Mouse (Mus musculus) lung, postnatal 36 days (tissue): ENCODE measurements around the gene Galc.
"Not testable (repeated sequence)": the region's sequence is repeated elsewhere in the genome, so short reads cannot be mapped to it uniquely, and the experiment has no call there.

ENCODE experiments used
- DNase-seq: peaks from one replicate; pipeline ENCODE4 v3.0.0; 2022; ENCODE audit warnings: mixed read lengths

Galc gene

DNA sequence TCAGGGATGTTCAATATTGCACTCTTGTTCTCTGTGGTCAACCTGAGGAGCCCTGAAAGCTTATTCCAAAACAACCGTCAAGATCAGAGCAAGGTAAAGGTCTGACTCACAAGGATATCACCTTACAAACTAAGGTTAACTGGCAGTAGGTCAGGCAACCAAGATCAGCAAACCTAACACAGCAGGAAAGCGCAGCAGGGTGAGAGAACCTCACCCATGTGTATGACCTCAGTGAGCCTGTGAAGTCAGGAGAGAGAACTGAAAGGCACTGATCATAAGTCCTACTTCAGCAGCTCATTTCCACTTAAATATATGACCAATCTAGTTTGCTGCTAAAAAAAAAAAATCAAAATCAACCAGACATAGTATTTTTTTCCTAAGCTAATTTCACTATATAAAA is 6.8 kb downstream of the Galc start:
- no peak for DNase-seq

DNA sequence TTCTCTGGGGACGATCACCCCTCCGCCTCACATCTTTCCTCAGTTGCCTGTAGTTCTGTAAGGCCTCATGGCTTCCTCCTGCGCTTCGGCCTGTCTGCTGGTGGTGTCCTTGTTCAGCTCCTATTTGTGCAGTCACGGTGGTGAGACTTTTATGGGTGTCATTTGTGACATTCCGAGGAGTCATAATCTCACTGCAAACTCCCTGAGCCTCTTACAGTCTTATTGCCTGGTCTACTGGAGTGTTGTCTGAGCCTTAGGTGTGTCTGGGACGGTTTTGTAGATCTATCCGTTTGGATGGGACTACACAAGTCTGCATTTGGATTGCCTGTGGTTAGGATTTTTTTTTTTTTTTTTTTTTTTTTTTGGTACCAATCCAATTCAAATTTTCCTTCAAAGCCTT is 8.9 kb downstream of the Galc start:
- no peak for DNase-seq

DNA sequence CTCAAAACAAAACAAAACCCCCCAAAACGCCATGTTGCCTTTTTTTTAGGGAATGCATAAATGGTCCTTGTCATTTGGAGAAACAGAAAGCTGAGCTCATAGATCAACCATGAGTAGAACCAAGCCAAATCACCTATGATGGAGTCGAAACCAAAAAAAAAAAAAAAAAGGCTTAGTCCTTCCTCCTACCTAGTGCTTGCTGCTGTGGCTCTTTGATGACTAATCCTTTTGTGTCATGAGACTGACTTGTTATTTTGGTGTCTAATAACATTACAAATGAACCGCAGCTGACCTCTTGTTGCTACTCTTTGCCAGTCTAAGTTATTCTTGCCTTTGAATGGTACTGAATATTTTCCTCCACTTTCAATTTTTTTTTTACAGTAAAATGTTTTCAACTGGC is 9.6 kb downstream of the Galc start:
- no peak for DNase-seq

DNA sequence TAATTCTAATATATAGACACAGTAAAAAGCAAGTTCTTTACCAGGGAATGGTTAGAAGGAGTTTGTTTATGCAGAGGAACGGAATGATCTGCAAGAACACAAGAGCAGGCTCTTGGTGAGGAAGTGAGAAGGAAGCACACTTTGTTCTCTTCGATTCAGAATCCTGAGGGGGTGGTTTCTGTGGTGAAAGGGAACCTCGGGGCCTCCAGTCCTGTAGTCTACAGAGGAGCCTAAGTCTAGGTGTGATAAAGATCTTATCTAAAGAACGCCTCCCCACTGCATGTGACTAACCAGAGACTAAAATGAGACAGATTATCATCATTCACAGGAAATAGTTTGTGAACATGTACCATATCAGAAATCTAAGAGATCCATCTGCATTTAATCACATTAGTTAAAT is 12.4 kb downstream of the Galc start:
- peak; percentile 7 for DNase-seq

DNA sequence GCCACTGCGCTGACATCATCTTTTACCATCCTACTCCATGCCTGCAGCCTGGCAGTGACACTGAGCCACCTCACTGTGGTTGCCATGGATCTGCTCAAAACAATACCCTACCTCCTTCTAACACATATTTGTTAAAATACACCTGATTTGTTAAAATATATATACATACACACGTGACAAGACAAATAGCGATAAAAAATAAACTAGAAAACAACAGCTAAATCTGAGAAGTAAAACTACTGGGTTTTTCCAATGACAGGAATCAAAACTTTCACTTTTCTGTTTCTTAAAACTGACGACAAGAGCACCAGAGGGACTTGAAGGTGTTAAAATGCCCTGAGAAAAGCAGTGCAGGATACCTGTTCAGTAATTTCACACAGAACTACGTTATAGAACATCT is 14.4 kb downstream of the Galc start:
- no peak for DNase-seq

DNA sequence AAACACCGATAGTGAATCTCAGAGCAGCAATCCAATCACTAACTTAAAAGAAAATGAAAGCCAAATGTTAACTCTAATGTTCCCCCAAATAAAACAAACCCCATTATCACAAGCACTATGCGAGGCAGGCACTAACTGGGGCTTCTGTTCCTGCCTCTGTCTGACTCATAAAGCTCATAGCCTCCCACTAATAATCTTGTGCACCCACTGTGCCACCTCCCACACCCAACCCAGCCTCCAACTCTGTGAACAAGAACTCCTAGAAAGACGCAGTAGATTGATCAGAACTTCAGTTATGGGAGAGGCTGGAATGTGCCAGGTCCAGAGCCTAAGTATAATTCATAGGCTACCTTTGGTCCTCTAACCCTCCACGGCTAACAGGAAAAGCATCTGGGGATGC is 15.1 kb downstream of the Galc start:
- DNase-seq = no peak

DNA sequence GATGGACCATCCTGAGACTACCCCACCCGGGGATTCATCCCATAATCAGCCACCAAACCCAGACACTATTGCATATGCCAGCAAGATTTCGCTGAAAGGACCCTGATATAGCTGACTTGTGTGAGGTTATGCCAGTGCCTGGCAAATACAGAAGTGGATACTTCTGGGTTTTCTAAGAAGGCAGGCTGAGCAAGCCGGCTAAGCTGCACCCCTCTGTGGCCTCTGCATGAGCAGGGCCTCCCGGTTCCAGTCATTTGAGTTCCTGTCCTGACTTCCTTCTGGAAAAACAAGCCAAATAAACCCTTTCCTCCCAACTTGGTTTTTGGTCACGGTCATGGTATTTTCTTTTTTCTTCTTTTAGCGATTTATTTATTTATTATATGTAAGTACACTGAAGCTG is 20.8 kb downstream of the Galc start:
- DNase-seq = not testable (repeated sequence)

DNA sequence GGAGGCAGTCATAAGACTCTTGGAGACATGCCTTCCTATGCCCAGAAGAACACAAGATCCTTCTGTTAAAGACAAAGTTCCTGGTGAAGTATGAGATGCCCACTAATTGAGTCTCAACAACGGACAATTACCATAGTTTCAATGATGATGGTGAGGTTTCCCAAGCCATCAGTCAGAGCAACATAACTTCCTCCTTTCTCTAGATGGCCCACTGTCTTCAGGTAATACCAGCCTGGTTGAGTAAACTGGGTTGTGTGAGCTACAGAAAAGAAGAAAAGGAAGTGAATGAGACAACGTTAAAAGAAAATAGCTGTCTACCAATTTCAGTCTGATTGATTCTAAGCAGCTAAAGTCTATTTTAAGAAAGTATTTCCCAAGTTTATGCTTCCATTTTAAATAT is 32.2 kb downstream of the Galc start:
- no peak for DNase-seq

DNA sequence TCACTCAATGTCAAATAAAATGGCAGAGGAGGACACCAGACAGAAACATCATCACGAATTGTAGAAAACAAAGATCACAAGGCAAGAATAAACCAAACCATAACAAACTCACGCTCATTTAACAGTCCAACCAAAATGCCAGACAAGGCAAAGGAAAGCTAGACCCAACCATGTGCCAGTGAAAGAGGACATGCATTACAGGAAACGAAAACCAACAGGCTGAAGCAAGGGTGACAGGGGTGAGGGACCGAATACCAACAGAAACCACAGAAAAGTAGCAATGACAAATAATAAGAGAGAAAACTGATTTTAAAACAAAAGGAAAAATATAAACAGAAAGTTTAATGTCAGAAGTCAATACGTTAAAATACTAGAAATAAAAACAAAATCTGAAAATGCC is 36.0 kb downstream of the Galc start:
- no peak for DNase-seq

DNA sequence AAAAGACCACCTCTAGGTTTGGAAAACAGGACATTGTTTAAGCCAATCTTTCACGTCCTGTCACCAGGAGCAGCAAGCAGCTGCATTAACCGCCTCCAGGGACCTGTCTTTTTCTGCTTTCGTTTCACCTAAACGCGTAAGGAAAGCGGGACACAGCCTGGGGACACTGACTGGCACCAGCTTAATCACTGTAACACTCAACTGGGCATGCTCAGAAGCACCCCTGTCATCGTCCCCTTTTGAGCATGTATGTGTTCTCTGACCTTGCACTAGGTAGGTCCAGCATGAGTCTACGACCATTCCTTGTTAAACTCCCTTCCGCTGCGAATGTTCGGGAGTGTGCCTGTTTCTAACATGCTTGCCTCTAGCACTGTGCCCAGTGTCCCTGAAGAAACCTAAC is 42.8 kb downstream of the Galc start:
- no peak for DNase-seq

DNA sequence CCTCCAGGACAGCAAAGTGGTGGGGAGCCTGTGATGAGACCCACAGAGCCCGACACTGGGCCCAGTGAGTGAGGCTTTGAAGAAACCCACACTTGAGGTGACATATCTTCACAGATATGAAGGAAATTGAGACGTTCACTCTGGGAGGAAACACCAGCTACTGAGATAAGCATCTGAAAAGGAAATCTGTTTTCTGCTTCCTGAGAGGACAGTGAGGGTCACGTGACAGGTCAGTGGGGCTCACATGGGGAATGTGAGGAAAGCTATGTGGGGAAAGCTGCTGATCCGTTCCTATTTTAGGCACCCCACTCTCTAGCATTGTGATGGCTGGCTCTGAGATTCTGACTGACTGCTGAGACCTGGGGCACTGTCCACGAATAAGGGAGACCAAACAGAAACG is 43.7 kb downstream of the Galc start:
- DNase-seq = no peak

DNA sequence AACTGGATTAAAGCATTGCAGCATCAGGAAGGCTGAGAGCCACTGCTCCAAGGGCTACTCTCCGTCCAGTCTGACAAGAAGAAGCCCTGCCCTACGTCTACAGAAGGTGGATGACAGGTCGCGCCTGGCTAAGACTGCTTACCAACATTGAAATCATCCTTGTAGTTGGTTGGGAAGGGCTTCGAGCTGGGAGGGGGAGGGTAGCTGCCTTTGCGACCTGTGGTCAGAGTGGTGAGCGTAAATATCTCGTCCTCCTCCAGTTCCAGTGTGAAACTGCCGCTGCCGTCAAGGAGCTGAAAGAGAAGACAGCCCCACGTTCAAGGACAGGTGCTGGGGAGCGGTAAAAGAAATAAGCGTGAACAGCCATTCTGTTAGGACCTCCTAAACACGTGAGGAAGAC is 45.1 kb downstream of the Galc start:
- no peak for DNase-seq

DNA sequence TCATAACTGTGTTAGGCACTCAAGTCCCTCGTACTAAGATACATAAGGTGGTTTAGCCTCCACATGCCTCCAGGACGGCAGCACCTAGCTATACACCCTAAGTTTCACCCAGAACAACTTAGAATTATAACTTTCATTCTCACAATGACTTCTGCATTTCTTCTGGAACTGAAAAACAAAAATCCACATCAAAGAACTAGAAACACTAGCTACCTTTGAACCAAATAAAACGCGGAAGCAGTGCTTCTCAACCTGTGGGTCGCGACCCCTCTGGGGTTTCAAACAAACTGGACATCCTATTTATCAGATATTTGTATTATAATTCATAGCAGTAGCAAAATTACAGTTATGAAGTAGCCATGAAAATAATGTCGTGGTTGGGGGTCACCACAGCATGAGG is 45.5 kb downstream of the Galc start:
- DNase-seq = no peak

DNA sequence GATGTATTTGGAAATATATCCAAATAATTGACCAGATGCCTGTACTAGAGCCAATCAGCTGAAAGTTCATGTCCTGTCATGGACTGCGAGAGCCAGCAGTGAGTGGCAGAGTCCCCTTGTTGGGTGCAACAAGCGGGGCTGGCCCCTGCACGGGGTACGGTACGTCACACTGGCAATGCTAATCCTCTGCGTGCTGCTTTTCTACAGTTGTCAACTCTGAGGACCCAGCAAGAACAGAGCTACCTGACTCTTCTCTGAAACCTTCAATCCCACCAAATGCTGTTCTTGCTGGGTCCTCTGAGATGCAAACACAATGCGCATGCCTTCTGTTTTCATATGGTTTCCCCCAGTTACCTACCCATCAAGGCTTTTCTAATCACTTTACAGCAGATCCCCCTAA is 45.9 kb downstream of the Galc start:
- no peak for DNase-seq

DNA sequence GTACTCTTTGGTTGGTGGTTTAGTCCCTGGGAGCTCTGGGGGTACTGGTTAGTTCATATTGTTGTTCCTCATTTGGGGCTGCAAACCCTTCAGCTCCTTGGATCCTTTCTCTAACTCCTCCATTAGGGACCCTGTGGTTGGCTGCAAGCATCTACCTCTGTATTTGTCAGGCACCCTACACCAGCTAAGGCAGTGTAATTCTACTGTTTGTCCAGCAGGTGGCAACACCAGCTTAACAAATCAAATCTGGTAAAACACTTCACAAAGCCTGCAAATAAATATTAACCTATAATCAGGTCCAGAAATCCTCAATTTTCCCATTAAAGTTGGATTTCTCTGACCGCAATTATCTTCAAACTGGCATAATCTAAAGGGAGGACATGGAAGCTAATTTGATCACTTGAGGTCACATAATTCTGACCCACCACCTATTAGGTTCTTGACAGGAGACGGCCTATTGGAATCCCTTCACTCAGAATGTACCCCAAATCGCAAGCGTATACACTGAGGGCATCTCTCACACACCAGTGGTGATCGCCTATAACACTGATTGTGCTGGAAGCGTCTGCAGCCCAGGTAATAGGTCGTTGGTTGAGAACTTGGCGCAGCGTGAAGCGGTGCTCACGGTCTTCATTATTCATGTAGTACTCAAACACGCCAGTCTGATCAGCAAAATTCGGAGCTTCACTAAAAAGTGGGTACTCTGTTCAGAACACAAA is 46.6 kb downstream of the Galc start:
- peak; percentile 36 for DNase-seq

DNA sequence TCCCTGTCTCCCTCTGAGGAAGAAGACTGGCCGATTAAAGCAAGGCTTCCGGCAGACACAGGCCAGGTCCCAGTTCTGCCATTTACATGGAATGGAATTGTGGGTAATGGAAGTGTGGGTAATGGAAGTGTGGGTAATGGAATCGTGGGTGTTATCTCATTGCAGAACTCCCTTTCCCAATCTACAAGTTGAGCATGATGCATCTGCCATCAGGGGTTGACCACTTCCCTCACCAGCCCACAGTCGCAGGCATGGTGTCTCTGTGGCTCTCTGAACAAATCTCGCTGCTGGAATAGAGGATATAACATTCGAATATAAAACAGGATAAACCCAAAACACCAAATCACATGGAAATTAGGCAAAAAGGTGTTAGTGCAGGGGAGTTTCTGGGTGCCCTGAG is 48.8 kb downstream of the Galc start:
- no peak for DNase-seq

DNA sequence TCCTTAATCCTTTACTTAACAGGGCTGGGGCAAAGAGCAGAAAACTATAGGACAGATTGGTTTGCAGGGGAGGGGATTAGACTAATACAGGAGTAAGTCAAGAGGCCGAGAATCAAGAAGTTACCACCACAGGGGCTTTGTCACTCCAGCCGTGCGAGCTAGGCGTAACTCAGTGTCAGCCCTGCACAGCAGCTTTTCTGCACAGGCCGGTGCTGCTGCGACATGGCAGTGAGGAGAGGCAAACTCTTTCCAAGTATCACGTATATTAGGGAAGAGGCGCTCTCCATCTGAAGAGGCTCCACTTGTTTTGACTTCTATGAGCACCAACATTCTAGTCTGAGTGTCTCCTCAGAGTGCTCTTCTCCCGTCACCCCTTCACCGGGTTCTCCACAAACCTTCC is 51.2 kb downstream of the Galc start:
- DNase-seq = no peak

DNA sequence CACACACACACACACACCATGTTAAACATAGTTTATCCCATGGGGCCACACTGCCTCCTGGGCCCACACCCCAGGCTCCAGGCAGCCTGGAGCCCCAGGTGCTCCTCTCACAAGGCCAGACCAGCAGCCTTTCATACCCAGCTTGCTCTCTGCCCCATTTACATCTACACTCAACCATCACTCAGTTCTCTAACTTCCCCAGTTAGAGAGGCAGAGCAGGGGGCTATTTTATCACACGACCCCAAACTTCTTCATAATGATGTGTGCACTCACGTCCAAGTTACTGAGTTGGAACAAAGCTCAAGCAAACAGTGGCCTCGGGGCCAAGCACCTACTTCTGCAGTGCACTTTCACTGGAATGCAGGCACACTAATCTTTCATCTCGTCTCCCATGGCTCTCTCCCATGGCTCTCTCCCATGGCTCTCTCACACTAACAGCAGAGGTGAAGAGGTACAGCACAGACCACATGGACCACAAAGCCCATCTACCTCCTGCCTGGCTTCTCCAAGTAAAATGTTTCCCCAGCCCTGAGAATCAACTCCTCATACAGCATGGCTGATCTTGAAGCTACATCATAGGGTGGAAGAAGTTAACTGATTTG is 53.7 kb downstream of the Galc start:
- DNase-seq = no peak

DNA sequence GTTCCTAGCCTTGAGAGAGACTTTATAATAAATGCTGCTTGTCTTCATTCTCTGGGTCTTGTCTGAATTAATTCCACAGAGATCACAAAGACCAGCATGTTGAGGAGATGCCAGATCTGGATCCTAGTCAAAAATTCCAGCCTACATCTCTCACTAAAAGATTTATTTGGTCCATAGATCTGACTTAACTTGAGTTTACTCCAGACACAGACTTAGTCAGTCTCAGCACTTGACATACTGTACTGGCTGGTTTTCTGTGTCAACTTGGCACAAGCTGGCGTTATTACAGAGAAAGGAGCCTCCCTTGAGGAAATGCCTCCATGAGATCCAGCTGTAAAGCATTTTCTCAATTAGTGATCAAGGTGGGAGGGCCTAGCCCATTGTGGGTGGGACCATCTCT is 61.9 kb downstream of the Galc start:
- DNase-seq = no peak

DNA sequence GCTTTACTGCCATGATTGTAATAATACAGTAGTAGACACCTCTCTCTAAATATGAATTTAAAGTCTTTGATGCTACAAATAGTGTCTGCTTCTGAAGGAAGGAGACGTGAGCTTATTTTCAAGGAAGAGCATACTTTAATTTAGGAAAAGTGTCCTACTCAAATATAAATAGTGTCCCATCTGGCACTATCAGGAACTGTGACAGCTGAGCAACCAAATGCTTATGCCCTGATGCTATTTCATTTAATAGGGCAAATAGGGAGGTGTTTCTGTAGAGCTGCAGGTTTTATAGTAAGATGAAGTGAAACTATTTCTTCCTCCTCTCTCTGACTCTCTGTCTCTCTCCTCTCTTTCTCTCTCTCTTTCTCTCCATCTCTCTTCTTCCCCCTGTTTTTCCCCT is 69.1 kb downstream of the Galc start:
- no peak for DNase-seq

DNA sequence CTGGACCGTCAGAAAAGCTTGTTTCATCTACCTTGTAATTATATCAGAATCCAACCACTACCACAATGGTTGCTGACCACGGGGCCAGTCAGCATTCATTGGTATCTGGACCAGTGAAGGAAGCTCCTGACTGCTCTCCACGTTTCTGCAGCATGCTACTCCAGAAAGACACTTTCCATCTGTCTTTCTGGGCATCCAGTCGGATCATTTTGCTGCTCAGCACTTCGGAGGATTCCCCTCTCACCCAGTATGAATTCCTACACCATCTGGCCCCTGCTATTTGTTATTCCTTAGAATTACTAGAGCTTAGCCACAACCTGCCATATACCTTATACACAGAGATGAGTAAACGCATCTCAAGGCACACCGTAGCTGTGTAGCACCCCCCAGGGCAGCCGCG is 70.2 kb downstream of the Galc start:
- DNase-seq = no peak

DNA sequence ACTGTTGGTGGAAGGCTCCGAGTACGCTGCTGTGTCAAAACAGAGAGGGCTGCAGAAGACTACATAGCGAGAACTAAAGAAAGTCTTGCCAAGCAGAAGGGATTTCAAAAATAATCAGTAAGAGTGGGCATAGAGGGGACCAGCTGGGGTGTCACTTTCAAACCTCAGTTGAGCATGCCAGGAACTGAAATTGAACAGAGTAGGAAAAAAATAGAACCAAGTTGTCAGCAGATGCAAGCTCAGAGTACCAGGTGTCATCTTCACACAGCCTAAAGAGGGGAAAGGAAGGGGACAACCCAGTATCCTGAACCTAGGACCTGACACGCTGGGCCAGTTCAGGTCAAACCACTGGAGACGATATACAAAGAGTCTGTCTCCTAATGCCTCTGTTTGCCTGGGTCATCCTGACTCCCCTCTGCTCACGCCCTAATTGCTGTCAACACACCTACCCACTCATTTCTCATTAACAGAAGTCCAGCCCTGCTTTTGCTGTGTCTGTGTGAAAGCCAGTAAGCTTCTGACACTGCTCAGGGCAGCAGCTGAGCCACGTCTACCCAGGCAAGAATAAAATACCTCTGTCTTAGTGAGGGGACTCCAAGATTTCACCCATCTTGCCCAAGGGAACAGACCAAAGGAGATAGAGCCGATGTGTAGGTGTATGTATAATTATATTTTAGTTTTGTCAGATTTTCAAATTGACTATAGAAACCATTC is 71.9 kb downstream of the Galc start:
- no peak for DNase-seq

DNA sequence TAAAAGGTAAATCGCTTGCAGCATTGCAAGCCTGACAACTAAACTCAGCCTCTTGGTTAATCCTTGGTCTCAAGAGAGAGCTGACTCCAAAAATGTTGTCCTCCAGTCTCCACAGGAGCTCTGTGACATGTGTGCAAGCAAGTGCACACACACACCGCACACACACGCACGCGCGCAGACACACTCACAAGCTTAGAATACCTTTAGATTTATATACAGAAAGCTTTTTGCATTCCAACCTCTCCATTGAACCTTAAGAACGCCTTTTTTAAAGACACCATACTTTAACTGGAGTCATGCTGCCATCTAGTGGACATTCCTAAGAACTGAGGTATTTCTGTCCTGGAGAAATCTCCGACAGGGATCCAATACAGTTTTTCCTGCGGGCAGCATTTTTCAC is 77.5 kb downstream of the Galc start:
- peak; percentile 42 for DNase-seq

DNA sequence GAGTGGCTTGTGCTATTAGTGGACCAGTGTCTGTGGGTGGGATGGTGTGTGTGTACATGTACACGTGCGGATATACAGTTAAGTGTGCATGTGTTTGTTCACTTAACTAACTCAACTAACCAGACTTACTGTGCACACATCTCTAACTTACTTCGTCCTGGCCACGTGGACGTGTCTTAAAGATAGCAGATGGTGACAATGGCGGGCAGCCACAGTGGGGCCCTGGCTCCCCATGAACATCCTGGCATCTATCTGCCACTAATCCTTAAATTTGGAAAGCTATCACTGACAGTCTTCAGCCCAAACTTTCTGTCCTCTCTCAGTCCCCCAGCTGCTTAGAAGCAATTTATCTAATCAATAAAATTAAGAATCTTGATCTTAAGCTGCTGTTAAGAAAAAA is 78.5 kb downstream of the Galc start:
- no peak for DNase-seq
